Mouse (Mus musculus) lung, adult 2 months (tissue): ENCODE data around the gene Luzp1.

Experiments
- CTCF ChIP-seq: fragments of 200-500 bp; IDR thresholded peaks from 2 replicates; pipeline ENCODE4 v1.5.1; 2011; ENCODE audit warnings: mild to moderate bottlenecking, low read length, control low read depth; ENCODE audit not compliant: insufficient read depth
- POLR2A ChIP-seq: fragments of 200-500 bp; IDR thresholded peaks from 2 replicates; pipeline ENCODE4 v1.6.1; 2011; ENCODE audit warnings: low read depth, mild to moderate bottlenecking, control low read depth, low read length, borderline replicate concordance; ENCODE audit errors: extremely low read depth

DNA sequence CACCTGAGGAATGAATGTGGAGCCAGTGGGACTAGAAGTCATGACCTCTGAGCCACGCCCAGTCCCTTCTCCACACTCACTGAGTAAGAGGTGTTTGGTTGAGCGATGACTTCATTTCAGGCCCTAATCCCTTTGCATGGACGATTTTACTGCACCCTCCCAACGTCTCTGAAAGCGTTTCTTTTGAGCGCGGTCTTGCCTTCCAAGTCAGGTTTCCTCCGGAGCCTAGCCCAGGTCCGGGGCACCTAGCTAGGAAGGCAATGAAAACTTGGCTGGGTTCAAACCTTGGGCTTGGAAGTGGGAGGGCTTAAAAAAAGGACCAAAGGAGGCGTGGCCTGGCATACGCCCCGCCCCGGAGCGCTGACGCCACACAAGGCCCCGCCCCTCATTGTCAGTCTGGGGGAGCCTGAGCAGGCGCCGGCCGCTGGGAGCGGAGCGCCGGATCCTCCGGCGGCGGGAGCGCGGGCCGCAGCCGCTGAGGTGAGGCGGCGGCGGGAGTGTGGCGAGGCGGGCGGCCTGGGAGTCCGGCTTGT lies at the start of gene Luzp1:
- TF ChIP-seq POLR2A (peak; percentile 77), CTCF (no peak)
